Mouse (Mus musculus) CH12.LX (cell line): ENCODE measurements around the gene Natd1. TPM values are rescaled to one million over a fixed set of nuclear protein-coding genes. Genes with fewer than 3 reads are reported as not detected.

Experiments used
- DNase-seq: peaks from one replicate; pipeline ENCODE4 v3.0.0-alpha.2; 2013; ENCODE audit errors: extremely low read depth
- H3K27ac ChIP-seq: 2 replicates; pipeline ENCODE4 v1.5.1; 2012; ENCODE audit warnings: low read depth, mild to moderate bottlenecking, control low read depth, moderate library complexity; ENCODE audit not compliant: insufficient read depth
- H3K27me3 ChIP-seq: replicated peaks from 2 replicates; pipeline ENCODE3; 2012; ENCODE audit warnings: inconsistent platforms
- H3K36me3 ChIP-seq, 2 experiments: replicated peaks in 1 of 2; 2 replicates each; pipeline versions ENCODE3 to v1.6.1; 2012; ENCODE audit warnings: inconsistent platforms in 1 of 2, low read length in 1 of 2, mild to moderate bottlenecking in 1 of 2, mixed read lengths in 1 of 2, moderate library complexity in 1 of 2; ENCODE audit not compliant: control insufficient read depth in 1 of 2, insufficient read depth in 1 of 2
- H3K4me1 ChIP-seq, 2 experiments: 2 replicates each; pipeline ENCODE4 v1.6.1; 2012; ENCODE audit warnings: inconsistent platforms in 1 of 2, moderate library complexity in 1 of 2; ENCODE audit not compliant: insufficient read depth in 2 of 2, control insufficient read depth in 1 of 2
- H3K4me2 ChIP-seq: 2 replicates; pipeline ENCODE4 v1.6.1; 2012; ENCODE audit warnings: low read depth, mild to moderate bottlenecking, control low read depth; ENCODE audit not compliant: poor library complexity, insufficient read depth, severe bottlenecking
- H3K4me3 ChIP-seq, 3 experiments: fragments of 150-350 bp in 1 of 3; sonication (generic) in 1 of 3; replicated peaks in 1 of 3; 2 replicates each; pipeline versions ENCODE3 to v1.5.1; 2011 to 2012; ENCODE audit warnings: low read depth in 2 of 3, low read length in 2 of 3, mild to moderate bottlenecking in 2 of 3, moderate library complexity in 2 of 3, control low read depth in 1 of 3, improper control_type of control experiment in 1 of 3, inconsistent platforms in 1 of 3, mixed read lengths in 1 of 3; ENCODE audit not compliant: poor library complexity in 1 of 3
- H3K79me2 ChIP-seq: replicated peaks from 2 replicates; pipeline ENCODE4 v1.6.1; 2012; ENCODE audit warnings: mild to moderate bottlenecking, moderate library complexity; ENCODE audit not compliant: control insufficient read depth, poor library complexity, insufficient read depth, severe bottlenecking; ENCODE audit errors: extremely low read depth
- H3K9ac ChIP-seq: 2 replicates; pipeline ENCODE4 v1.6.1; 2012; ENCODE audit warnings: low read depth, mild to moderate bottlenecking, control low read depth, moderate library complexity; ENCODE audit not compliant: insufficient read depth
- H3K9me3 ChIP-seq: replicated peaks from 2 replicates; pipeline ENCODE3; 2012; ENCODE audit warnings: low read length, inconsistent platforms, mixed read lengths
- CHD1 ChIP-seq: IDR thresholded peaks from 2 replicates; pipeline ENCODE4 v1.6.1; 2012; ENCODE audit warnings: low read depth, low read length, improper control_type of control experiment, inconsistent platforms
- CHD2 ChIP-seq: IDR thresholded peaks from 2 replicates; pipeline ENCODE4 v1.6.1; 2011; ENCODE audit warnings: low read length, improper control_type of control experiment
- CTCF ChIP-seq, 2 experiments: IDR thresholded peaks in 1 of 2; conservative IDR thresholded peaks in 1 of 2; 2 replicates each; pipeline ENCODE4 v1.5.1; 2011 to 2012; ENCODE audit warnings: low read depth in 2 of 2, low read length in 2 of 2, improper control_type of control experiment in 1 of 2, inconsistent platforms in 1 of 2, mild to moderate bottlenecking in 1 of 2, moderate library complexity in 1 of 2
- E2F4 ChIP-seq: IDR thresholded peaks from 2 replicates; pipeline ENCODE4 v1.6.1; 2011; ENCODE audit warnings: low read depth, low read length, improper control_type of control experiment; ENCODE audit not compliant: insufficient replicate concordance
- ELF1 ChIP-seq: IDR thresholded peaks from 2 replicates; pipeline ENCODE4 v1.6.1; 2014; ENCODE audit warnings: low read depth, mild to moderate bottlenecking, inconsistent platforms, low read length, improper control_type of control experiment
- GABPA ChIP-seq: IDR thresholded peaks from 2 replicates; pipeline ENCODE4 v1.6.1; 2012; ENCODE audit warnings: low read depth, low read length, improper control_type of control experiment, inconsistent platforms; ENCODE audit not compliant: insufficient replicate concordance
- KAT2A ChIP-seq: IDR thresholded peaks from 2 replicates; pipeline ENCODE4 v1.6.1; 2012; ENCODE audit warnings: low read length, improper control_type of control experiment, inconsistent platforms; ENCODE audit not compliant: insufficient replicate concordance
- MAZ ChIP-seq: IDR thresholded peaks from 2 replicates; pipeline ENCODE4 v1.6.1; 2012; ENCODE audit warnings: low read depth, mild to moderate bottlenecking, inconsistent platforms, low read length, improper control_type of control experiment, moderate library complexity
- MEF2A ChIP-seq: IDR thresholded peaks from 2 replicates; pipeline ENCODE4 v1.6.1; 2014; ENCODE audit warnings: low read depth, mild to moderate bottlenecking, inconsistent platforms, low read length, improper control_type of control experiment, borderline replicate concordance
- MXI1 ChIP-seq: IDR thresholded peaks from 2 replicates; pipeline ENCODE4 v1.6.1; 2011; ENCODE audit warnings: mild to moderate bottlenecking, low read depth, low read length, improper control_type of control experiment
- NELFE ChIP-seq: IDR thresholded peaks from 2 replicates; pipeline ENCODE4 v1.6.1; 2011; ENCODE audit warnings: low read depth, low read length, improper control_type of control experiment
- POLR2AphosphoS2 ChIP-seq: IDR thresholded peaks from 2 replicates; pipeline ENCODE4 v1.6.1; 2011; ENCODE audit warnings: low read depth, low read length, improper control_type of control experiment
- RAD21 ChIP-seq: IDR thresholded peaks from 2 replicates; pipeline ENCODE4 v1.6.1; 2011; ENCODE audit warnings: low read depth, mild to moderate bottlenecking, low read length, improper control_type of control experiment, moderate library complexity
- SIN3A ChIP-seq: IDR thresholded peaks from 2 replicates; pipeline ENCODE4 v1.6.1; 2012; ENCODE audit warnings: low read length, improper control_type of control experiment, inconsistent platforms
- TBP ChIP-seq: conservative IDR thresholded peaks from 2 replicates; pipeline ENCODE4 v1.6.1; 2011; ENCODE audit warnings: low read depth, low read length, improper control_type of control experiment
- TCF12 ChIP-seq: IDR thresholded peaks from 2 replicates; pipeline ENCODE4 v1.6.1; 2014; ENCODE audit warnings: low read depth, mild to moderate bottlenecking, inconsistent platforms, low read length, improper control_type of control experiment
- USF1 ChIP-seq: IDR thresholded peaks from 2 replicates; pipeline ENCODE4 v1.6.1; 2014; ENCODE audit warnings: low read depth, mild to moderate bottlenecking, inconsistent platforms, low read length, improper control_type of control experiment
- USF2 ChIP-seq: conservative IDR thresholded peaks from 2 replicates; pipeline ENCODE4 v1.6.1; 2011; ENCODE audit warnings: low read depth, low read length, improper control_type of control experiment
- ZMIZ1 ChIP-seq: IDR thresholded peaks from 2 replicates; pipeline ENCODE4 v1.6.1; 2012; ENCODE audit warnings: low read depth, mild to moderate bottlenecking, inconsistent platforms, low read length, improper control_type of control experiment
- ZNF384 ChIP-seq: IDR thresholded peaks from 2 replicates; pipeline ENCODE4 v1.6.1; 2012; ENCODE audit warnings: low read depth, low read length, improper control_type of control experiment, inconsistent platforms
- dilution Hi-C: fragments of 300-500 bp; cut with MboI; formaldehyde crosslinking; loops from 2 replicates; pipeline ENCODE4 v1.14.3; 2020; ENCODE audit warnings: low sequenced_read_pairs; ENCODE audit not compliant: extremely low pct_unique_long_range_greater_than_20kb, extremely low pct_ligation_motif_present
- in situ Hi-C: fragments of 300-500 bp; cut with MboI; formaldehyde crosslinking; loops from 3 replicates; pipeline ENCODE4 v1.14.3; 2019; ENCODE audit warnings: low sequenced_read_pairs, low pct_ligation_motif_present, low pct_unique_long_range_greater_than_20kb, mixed read lengths
- polyA plus RNA-seq: library from polyadenylated mRNA; unstranded; fragments of >175 nt; gene quantifications from 2 replicates; pipeline ENCODE4 v1.2.1, GENCODE M21; 2012; ENCODE audit warnings: low read depth; ENCODE audit not compliant: insufficient read length
- total RNA-seq, 2 experiments: library from RNA; depleted of rRNA; stranded (reverse); fragments of 300-350 nt in 1 of 2; fragments of >200 nt in 1 of 2; gene quantifications; 2 replicates each; pipeline ENCODE4 v1.2.3; 2012 to 2014

Natd1 gene
- total and polyA plus RNA-seq, 3 experiments, result 2.1 to 5.2 (median 5.0) TPM

DNA sequence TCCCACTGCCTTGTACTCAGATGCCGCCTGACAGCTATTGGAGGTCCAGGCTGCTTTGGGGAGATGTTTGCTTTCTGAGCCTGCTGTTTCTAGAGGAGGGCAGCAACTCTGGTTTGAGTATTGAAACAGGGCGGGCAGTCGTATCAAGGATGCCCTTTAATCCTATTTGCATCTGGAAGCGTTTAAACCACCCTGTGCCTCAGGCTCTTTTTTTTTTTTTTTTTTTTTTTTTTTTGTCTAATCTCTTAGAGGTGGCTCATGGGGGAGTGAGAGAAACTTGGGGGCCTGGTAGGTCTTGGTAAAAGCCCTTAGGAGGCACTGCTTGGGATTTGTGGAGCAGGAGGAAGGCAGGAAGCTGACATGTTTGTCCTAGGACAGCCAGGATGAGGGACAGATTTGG lies 30.5 kb upstream of the Natd1 start:
- peaks cover 0 to 13% of the 10 kb centered on the region in 2 experiments; a peak in 2 of 4 replicates for H3K4me1 ChIP-seq
- H3K4me3 ChIP-seq, result no peak overlapping the region
- no peaks in the 10 kb centered on the region for H3K79me2 ChIP-seq
- H3K27ac ChIP-seq, result no peak overlapping the region
- DNase-seq, result no peak
- H3K9ac ChIP-seq, result no peak overlapping the region
- H3K9me3 ChIP-seq, result no peaks in the 10 kb centered on the region
- H3K36me3 ChIP-seq, result peaks cover 78 to 100% of the 10 kb centered on the region in 2 experiments
- no peaks in the 10 kb centered on the region for H3K27me3 ChIP-seq
- dilution Hi-C loops, result no loop called here
- H3K4me2 ChIP-seq, result no peak overlapping the region
- in situ Hi-C loops, result no loop called here
- TF ChIP-seq TBP (no peak), RAD21 (no peak), ELF1 (no peak), E2F4 (no peak), MAZ (no peak), ZMIZ1 (no peak), ZNF384 (no peak; the same call in 1 of the 2 replicates), KAT2A (no peak), POLR2AphosphoS2 (no peak), TCF12 (no peak), GABPA (no peak), MXI1 (no peak), NELFE (no peak)

DNA sequence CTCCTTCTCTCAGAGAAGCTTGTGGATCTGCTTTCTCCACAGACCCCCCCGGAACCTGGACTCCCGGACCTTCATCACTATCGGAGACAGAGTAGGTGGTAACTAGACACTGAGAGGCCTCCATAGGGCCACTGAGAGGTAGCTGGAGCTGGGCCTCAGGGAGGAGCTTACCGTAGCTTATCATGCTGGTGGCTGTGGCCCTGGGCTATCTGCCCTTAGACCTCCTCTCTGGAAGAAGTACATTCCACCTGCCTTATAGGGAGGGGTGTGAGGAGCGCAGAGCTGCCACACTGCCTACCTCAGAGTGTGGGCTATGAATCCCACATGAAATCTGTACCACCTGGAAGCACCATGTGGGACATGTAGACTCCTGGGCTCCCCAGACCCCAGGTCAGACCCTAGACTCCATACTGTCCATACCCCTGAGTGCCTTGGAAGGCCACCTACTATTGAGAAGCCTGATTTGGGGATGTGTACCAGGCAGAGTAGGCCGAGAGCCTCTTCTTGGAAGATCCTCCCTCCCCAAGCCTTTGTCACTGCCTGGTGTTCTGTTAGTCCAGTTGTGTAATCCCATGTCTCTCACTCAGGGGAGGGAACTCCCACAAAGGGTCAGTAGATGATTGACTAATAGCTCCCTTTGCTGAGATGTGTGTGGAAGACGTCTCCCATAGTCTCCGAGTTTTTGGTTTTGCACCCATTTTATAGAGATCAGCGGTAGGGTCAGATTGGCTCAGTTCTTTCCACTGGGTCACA lies 27.9 kb upstream of the Natd1 start:
- H3K9me3 ChIP-seq, result no peaks in the 10 kb centered on the region
- dilution Hi-C loops (no loop called here), in situ Hi-C loops (no loop called here)
- peaks cover 55 to 97% of the 10 kb centered on the region in 2 experiments for H3K36me3 ChIP-seq
- no peak for DNase-seq
- H3K27me3 ChIP-seq, result no peaks in the 10 kb centered on the region
- peaks cover 19% of the 10 kb centered on the region for H3K79me2 ChIP-seq
- H3K9ac ChIP-seq, result no peak overlapping the region
- H3K27ac ChIP-seq, result no peak overlapping the region
- TF ChIP-seq USF2 (no peak), CTCF (conservative IDR thresholded peaks at IDR 0.05 in 1 of 2, IDR thresholded peaks at IDR 0.05 in 1 of 2; ENCODE audit: low read depth in 2 of 2, low read length in 2 of 2) (no peak), ELF1 (no peak), USF1 (no peak), MEF2A (no peak), POLR2AphosphoS2 (no peak), TBP (no peak), SIN3A (no peak), CHD2 (no peak), CHD1 (no peak), RAD21 (no peak)
- TF ChIP-seq, all 38 proteins: peak for 0
- Histone ChIP-seq H3K4me2 (no peak overlapping the region), H3K4me1 (peaks cover 14 to 35% of the 10 kb centered on the region in 2 experiments), H3K4me3 (no peak overlapping the region)
